Mouse (Mus musculus) limb, embryonic 15.5 days (tissue): Measurements from ENCODE around the gene Mmp14. TPM values are rescaled to one million over a fixed set of nuclear protein-coding genes. Genes with fewer than 3 reads are reported as not detected.

Experiments used
- ATAC-seq: fragments of 200-750 bp; cut with Nextera tagmentation; 2 replicates; pipeline ENCODE4 v1.8.0; 2017; ENCODE audit warnings: low read depth, moderate TSS enrichment; ENCODE audit not compliant: insufficient number of reproducible peaks, low FRiP score, low TSS enrichment
- H3K27ac ChIP-seq: fragments of 300-500 bp; sonication (generic); 2 replicates; pipeline ENCODE4 v1.5.1; 2015; ENCODE audit warnings: moderate library complexity, mild to moderate bottlenecking, inconsistent platforms
- H3K27me3 ChIP-seq: fragments of 300-500 bp; sonication (generic); 2 replicates; pipeline ENCODE4 v1.6.1; 2015; ENCODE audit warnings: inconsistent platforms
- H3K36me3 ChIP-seq: fragments of 300-500 bp; sonication (generic); 2 replicates; pipeline ENCODE4 v1.6.1; 2015; ENCODE audit warnings: inconsistent platforms
- H3K4me1 ChIP-seq: fragments of 300-500 bp; sonication (generic); 2 replicates; pipeline ENCODE4 v1.6.1; 2015; ENCODE audit warnings: inconsistent platforms
- H3K4me2 ChIP-seq: fragments of 300-500 bp; sonication (generic); 2 replicates; pipeline ENCODE4 v1.6.1; 2015; ENCODE audit warnings: mild to moderate bottlenecking, inconsistent platforms
- H3K4me3 ChIP-seq: fragments of 300-500 bp; sonication (generic); 2 replicates; pipeline ENCODE4 v1.5.1; 2015; ENCODE audit warnings: mild to moderate bottlenecking, inconsistent platforms
- H3K9ac ChIP-seq: fragments of 300-500 bp; sonication (generic); 2 replicates; pipeline ENCODE4 v1.6.1; 2015; ENCODE audit warnings: inconsistent platforms
- H3K9me3 ChIP-seq: fragments of 300-500 bp; sonication (generic); 2 replicates; pipeline ENCODE4 v1.6.1; 2016; ENCODE audit warnings: inconsistent platforms
- WGBS: fragments of 180-500 bp; shearing (Covaris S2); methylation state at CpG from one replicate; pipeline ENCODE4 v1.1.7; 2015; 5-methylcytosine and 5-hydroxymethylcytosine counted together
- polyA plus RNA-seq: library from polyadenylated mRNA; unstranded; fragments of >200 nt; fragmentation: Nextera tagmentation; extraction: Ambion mirVana; gene quantifications from 2 replicates; pipeline ENCODE4 v1.2.1, GENCODE M21; 2015

Mmp14 gene
- 245 and 272 TPM in 2 replicates for polyA plus RNA-seq

DNA sequence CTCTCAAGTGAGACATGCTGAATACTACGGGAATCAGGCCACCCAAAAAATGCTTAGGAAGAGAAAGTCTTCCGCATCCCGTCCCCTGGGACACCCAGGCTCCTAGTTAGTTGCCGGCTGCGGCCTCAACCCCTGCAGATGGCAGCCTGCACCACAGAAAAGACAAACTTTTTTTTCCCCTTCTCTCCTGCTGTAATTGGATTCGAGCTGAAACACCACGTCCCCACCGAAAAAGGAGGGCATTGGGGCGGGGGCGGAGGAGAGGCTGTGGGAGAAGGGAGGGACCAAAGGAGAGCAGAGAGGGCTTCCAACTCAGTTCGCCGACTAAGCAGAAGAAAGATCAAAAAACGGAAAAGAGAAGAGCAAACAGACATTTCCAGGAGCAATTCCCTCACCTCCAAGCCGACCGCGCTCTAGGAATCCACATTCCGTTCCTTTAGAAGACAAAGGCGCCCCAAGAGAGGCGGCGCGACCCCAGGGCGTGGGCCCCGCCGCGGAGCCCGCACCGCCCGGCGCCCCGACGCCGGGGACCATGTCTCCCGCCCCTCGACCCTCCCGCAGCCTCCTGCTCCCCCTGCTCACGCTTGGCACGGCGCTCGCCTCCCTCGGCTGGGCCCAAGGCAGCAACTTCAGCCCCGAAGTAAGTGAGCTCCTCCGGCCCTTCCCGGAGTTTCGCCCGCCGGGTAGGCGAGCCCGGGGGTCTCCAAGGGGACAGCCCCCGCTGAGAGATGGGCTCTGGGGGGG, at the start of gene Mmp14:
Gene Mmp14, plus strand, starts transcription at position 279 of the 744 bp plus-strand sequence.
- Histone ChIP-seq H3K9me3 (no peaks in the 10 kb centered on the region), H3K27ac (peak within 1 kb of the TSS; percentile 99), H3K36me3 (peaks cover 24% of the 10 kb centered on the region), H3K9ac (peak within 1 kb of the TSS; percentile 98), H3K4me1 (peaks cover 54% of the 10 kb centered on the region), H3K27me3 (no peaks in the 10 kb centered on the region), H3K4me2 (peak within 1 kb of the TSS; percentile 82), H3K4me3 (peak within 1 kb of the TSS; percentile 81)
- under 1% methylated on average over 47 of the region's 49 CpGs for WGBS
- peak; percentile 75 for ATAC-seq

GRCm38 (mm10) chr14:54381816-54382215, 49.6 kb upstream of the Mmp14 start:
- WGBS = 78% methylated on average over 10 of the region's 10 CpGs
- no peak overlapping the region for H3K9ac ChIP-seq
- H3K27ac ChIP-seq = no peak overlapping the region
- H3K4me2 ChIP-seq = no peak overlapping the region
- ATAC-seq = no peak
- no peaks in the 10 kb centered on the region for H3K4me1 ChIP-seq
- H3K9me3 ChIP-seq = no peaks in the 10 kb centered on the region
- no peak overlapping the region for H3K4me3 ChIP-seq
- no peaks in the 10 kb centered on the region for H3K36me3 ChIP-seq
- no peaks in the 10 kb centered on the region for H3K27me3 ChIP-seq

GRCm38 (mm10) chr14:54382641-54383040, 48.8 kb upstream of the Mmp14 start:
- ATAC-seq = no peak
- Histone ChIP-seq H3K4me1 (no peaks in the 10 kb centered on the region), H3K9ac (no peak overlapping the region), H3K27me3 (no peaks in the 10 kb centered on the region), H3K4me3 (no peak overlapping the region), H3K9me3 (no peaks in the 10 kb centered on the region), H3K36me3 (no peaks in the 10 kb centered on the region), H3K27ac (no peak overlapping the region), H3K4me2 (no peak overlapping the region)
- 77% methylated on average over 9 of the region's 9 CpGs for WGBS

DNA sequence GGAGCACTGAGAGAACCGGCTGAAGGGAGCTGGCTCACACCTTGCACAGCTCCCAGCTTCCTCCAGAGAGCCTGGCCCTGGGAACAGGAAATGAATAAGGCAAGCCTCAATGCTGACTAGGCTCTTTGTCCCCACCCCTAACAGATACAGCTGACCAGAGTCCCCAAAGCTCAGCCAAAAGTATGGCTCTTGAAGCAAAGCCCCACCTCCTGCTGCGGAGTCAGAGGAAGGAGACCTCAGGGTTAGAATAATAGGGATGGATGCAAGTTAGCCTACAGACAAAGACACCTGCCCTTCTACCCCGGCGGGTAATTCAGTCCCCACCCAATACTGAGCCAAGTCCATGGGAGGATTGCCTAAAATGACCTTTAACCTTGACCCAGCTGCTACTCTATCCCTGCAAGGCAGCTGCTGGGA, 48.0 kb upstream of the Mmp14 start:
- no peaks in the 10 kb centered on the region for H3K9me3 ChIP-seq
- H3K9ac ChIP-seq = no peak overlapping the region
- no peak for ATAC-seq
- 68% methylated on average over 4 of the region's 4 CpGs for WGBS
- H3K4me3 ChIP-seq = no peak overlapping the region
- no peaks in the 10 kb centered on the region for H3K4me1 ChIP-seq
- H3K36me3 ChIP-seq = no peaks in the 10 kb centered on the region
- H3K27me3 ChIP-seq = no peaks in the 10 kb centered on the region
- H3K4me2 ChIP-seq = no peak overlapping the region
- no peak overlapping the region for H3K27ac ChIP-seq

DNA sequence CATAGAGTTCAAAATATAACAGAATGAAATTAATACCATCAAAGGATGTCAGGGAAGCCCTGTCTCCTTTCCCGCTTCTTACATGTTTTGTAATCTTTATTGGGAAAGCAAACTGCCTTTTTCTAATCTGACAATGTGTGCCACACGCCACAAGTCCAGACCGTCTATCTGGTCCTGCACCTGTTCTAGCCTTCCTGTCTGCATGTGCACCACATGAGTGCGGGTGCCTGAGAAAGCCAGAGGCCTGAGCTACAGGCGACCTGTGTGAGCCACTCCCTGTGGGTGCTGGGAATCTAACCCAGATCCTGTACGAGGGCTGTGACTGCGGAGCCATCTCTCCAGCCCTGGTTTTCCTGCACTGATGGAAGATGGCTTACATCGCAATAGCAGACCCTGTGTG, 47.0 kb upstream of the Mmp14 start:
- no peaks in the 10 kb centered on the region for H3K9me3 ChIP-seq

DNA sequence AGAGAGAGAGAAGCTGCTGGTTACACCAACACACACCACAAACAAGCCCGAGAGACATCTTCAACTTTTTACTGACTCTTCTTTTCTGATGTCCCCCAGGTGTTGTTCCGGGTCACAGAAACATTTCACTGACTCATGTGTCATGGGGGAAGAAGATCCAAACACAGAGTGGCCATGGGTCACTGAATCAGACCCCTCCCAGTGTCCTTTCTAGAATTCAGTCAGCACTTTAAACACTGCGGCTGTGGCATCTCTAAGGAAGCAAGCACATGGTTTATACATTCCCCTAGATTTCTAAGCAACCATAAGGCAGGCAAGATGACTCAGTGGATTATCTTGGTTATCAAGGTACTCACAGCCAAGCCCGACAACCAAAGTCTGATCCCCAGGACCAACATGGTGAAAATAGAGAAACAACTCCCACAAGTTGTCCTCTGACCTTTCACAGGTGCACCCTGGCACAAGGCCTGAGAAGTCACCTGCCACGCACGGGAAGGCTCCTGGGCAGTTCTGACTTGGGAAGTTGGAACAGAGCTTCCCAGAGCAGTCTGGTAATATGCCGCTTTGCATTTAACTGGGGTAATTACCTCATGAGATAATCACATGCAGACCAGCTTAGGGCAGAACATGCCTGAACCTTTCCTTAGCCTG, 45.3 kb upstream of the Mmp14 start:
- Histone ChIP-seq H3K27ac (no peak overlapping the region), H3K27me3 (no peaks in the 10 kb centered on the region), H3K9me3 (no peaks in the 10 kb centered on the region), H3K9ac (no peak overlapping the region), H3K4me3 (no peak overlapping the region), H3K4me2 (no peak overlapping the region), H3K4me1 (no peaks in the 10 kb centered on the region), H3K36me3 (no peaks in the 10 kb centered on the region)
- WGBS = 75% methylated on average over 7 of the region's 7 CpGs
- ATAC-seq = no peak

More for the DNA sequence above, 47.0 kb upstream of the Mmp14 start:
- H3K36me3 ChIP-seq = no peaks in the 10 kb centered on the region
- H3K9ac ChIP-seq = no peak overlapping the region
- no peak for ATAC-seq
- no peaks in the 10 kb centered on the region for H3K4me1 ChIP-seq
- H3K4me2 ChIP-seq = no peak overlapping the region
- 87% methylated on average over 8 of the region's 8 CpGs for WGBS
- H3K4me3 ChIP-seq = no peak overlapping the region
- H3K27me3 ChIP-seq = no peaks in the 10 kb centered on the region
- no peak overlapping the region for H3K27ac ChIP-seq

GRCm38 (mm10) chr14:54387546-54387945, 43.9 kb upstream of the Mmp14 start:
- Histone ChIP-seq H3K27me3 (no peaks in the 10 kb centered on the region), H3K9me3 (no peaks in the 10 kb centered on the region), H3K4me1 (no peaks in the 10 kb centered on the region), H3K4me3 (no peak overlapping the region), H3K36me3 (no peaks in the 10 kb centered on the region), H3K4me2 (no peak overlapping the region), H3K9ac (no peak overlapping the region), H3K27ac (no peak overlapping the region)
- 73% methylated on average over 6 of the region's 6 CpGs for WGBS
- ATAC-seq = no peak

- no peaks in the 10 kb centered on the region for H3K36me3 ChIP-seq
- no peaks in the 10 kb centered on the region; the same call in 1 of the 2 replicates for H3K9me3 ChIP-seq
- H3K4me3 ChIP-seq = no peak overlapping the region
- no peak overlapping the region for H3K27ac ChIP-seq
- WGBS = 41% methylated on average over 6 of the region's 6 CpGs
- no peak overlapping the region for H3K9ac ChIP-seq
- no peaks in the 10 kb centered on the region for H3K4me1 ChIP-seq
- H3K27me3 ChIP-seq = no peaks in the 10 kb centered on the region
- no peak for ATAC-seq
- H3K4me2 ChIP-seq = no peak overlapping the region
These were observed 40.6 kb upstream of the Mmp14 start for GRCm38 (mm10) chr14:54390843-54391242.

- H3K4me2 ChIP-seq = no peak overlapping the region
- H3K27ac ChIP-seq = no peak overlapping the region
- H3K9ac ChIP-seq = no peak overlapping the region
- no peaks in the 10 kb centered on the region; the same call in 1 of the 2 replicates for H3K9me3 ChIP-seq
- no peaks in the 10 kb centered on the region for H3K4me1 ChIP-seq
- H3K4me3 ChIP-seq = no peak overlapping the region
- no peak for ATAC-seq
- WGBS = 54% methylated on average over 3 of the region's 3 CpGs
- no peaks in the 10 kb centered on the region for H3K36me3 ChIP-seq
- H3K27me3 ChIP-seq = no peaks in the 10 kb centered on the region
These were observed 37.6 kb upstream of the Mmp14 start for GRCm38 (mm10) chr14:54393794-54394193.

GRCm38 (mm10) chr14:54394309-54394708, 37.1 kb upstream of the Mmp14 start:
- Histone ChIP-seq H3K36me3 (no peaks in the 10 kb centered on the region), H3K9me3 (no peaks in the 10 kb centered on the region; the same call in 1 of the 2 replicates), H3K4me2 (no peak overlapping the region), H3K4me3 (no peak overlapping the region), H3K27me3 (no peaks in the 10 kb centered on the region), H3K27ac (no peak overlapping the region), H3K4me1 (no peaks in the 10 kb centered on the region), H3K9ac (no peak overlapping the region)
- ATAC-seq = no peak

DNA sequence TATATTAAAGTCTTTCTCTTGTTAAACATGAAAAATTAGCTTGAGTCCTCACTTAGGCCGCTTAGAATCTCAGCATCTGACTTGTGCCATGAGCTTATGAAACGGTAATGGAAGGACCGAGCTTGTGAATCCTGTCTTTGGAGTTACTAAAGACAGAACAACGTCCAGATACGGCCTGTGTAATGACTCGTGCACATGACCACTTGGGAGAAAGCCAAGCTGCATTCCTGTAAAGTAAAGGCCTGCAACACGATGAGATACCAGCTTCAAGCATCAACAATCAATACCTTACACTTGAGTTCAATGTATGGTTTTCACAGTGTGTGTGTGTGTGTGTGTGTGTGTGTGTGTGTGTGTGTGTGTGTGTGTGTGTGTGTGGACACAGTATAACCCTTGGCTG, 34.7 kb upstream of the Mmp14 start:
- no peak for ATAC-seq
- Histone ChIP-seq H3K9ac (no peak overlapping the region), H3K36me3 (no peaks in the 10 kb centered on the region), H3K9me3 (no peaks in the 10 kb centered on the region; the same call in 1 of the 2 replicates), H3K4me1 (no peaks in the 10 kb centered on the region), H3K4me2 (no peak overlapping the region), H3K27ac (no peak overlapping the region), H3K27me3 (no peaks in the 10 kb centered on the region), H3K4me3 (no peak overlapping the region)
- 78% methylated on average over 7 of the region's 7 CpGs for WGBS

DNA sequence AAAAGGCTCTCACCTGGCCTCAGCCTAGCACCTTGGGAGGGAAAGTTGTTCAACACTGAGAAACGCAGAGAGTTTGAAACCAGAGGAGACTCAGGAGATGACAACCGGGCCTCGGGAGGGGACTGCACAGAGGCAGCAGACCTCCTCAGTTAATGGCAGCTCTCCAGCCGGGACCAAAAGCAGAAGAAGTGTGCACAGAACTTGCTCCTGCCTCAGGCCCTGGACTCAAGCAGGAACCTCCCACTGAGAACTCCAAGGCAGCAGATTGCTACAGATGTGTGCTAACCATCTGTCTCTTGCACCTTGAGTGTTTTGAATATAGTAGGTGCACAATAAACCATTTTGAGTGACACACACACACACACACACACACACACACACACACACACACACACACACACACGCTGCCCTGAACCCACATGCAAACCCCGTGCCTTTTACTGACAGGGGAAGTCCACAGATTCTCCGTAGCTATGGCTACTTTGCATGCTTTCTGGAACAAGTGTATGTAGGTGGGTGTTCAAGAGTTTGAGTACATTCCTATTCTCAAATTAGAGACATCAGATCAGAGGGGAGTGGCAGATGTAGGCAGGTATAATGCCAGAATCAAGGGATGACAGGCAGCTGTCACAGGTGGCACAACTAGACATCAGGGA, 33.4 kb upstream of the Mmp14 start:
- Histone ChIP-seq H3K9ac (no peak overlapping the region), H3K27ac (no peak overlapping the region), H3K4me2 (no peak overlapping the region), H3K27me3 (no peaks in the 10 kb centered on the region), H3K4me3 (no peak overlapping the region), H3K9me3 (no peaks in the 10 kb centered on the region; the same call in 1 of the 2 replicates), H3K36me3 (no peaks in the 10 kb centered on the region), H3K4me1 (no peaks in the 10 kb centered on the region)
- ATAC-seq = no peak
- 52% methylated on average over 7 of the region's 7 CpGs for WGBS
